Mouse (Mus musculus) spleen, postnatal 14 days (tissue): ENCODE measurements around the gene Uts2.

Experiments used
- DNase-seq, 2 experiments: peaks; one replicate each; pipeline ENCODE4 v3.0.0; 2021 to 2022; ENCODE audit warnings: low spot score in 2 of 2

The Uts2 gene

DNA sequence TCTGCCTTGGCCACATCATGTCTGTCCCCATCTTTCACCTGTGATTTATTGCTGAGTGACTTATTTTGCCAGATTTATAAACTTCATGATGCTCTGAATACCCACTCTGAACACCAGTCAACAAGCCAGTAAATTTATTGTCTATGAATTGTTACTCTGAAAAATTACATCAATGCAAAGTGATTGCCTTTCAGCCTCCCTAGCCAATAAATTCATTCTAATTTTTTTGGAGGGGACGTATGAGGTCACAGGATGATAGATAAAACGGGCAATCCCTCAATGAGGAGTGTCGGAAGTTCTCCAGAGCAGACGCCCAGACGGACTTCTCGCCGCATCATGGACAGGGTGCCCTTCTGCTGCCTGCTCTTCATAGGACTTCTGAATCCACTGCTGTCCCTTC lies at the start of gene Uts2:
TSS of gene Uts2 (plus strand) at position 301 of the 400 bp plus-strand sequence.
- no peak for DNase-seq

DNA sequence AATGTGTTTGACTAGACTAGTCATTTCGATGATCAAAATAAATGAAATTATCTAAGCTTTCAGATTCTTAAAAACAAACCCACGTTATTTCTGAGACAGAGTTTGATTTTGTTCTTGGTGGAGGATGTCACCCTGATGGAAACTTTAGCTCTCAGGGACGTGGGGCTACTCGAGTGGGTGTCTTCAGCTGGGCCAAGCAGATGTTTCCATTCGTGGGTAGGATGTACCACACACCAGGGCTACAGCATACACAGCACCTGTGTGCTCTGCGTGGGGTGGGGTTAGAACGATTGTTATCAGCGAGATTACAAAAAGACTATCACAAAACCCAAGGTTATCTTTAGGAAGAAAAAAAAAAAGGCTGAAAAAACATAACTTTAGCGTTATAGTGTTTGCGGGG lies 45.9 kb upstream of the Uts2 start:
- no peak for DNase-seq

DNA sequence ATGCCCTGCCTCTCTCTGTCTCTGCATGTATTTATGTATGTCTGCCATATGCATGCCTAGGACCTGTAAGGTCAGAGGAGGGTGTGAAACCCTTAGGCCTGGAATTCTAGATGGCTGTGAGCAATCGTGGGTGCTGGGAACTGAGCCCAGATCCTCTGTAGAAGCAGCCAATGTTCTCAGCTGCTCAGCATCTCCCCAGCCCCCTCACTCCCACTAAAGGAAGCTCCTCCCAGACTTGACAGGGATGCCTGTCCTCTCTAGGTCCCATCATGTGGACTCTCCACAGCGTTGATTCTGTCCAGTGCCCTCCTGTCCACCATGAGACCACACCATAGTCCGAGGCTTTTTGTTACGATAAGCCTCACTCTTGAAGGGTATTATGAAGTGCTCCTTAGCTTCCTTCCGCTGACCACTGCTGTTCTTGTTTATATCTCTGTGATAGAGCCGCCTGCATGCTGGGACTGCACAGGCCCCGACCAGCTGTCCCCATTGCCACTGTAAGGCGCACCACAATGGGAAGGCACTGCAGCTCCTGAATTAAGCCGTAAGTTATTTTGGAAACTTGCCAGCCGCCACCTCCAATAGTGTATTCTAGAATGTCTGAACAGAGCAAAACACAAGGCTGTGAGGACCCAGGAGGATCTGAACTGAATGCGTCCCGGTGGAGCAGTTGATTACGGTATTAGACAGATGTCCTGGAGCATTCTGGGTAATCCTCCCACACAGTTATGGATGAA lies 40.4 kb upstream of the Uts2 start:
- no peak for DNase-seq

DNA sequence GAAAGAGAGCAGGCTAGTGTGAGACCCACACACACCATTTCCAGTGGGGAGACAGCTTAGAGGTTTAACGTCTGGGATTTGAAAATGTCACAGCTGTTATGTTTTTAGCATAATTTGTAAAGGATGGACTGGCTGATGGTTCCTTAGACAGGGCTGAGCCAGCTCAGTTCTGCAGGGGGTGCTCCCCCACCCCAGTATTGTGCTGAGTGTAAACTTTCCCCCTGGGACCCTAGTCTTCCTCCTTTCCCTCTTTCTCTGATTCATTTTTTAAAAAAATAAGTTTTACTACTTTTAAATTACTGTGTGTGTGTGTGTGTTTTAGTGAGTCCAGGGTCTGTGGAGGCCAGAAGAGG lies 39.8 kb upstream of the Uts2 start:
- DNase-seq = no peak

GRCm38 (mm10) chr4:150958536-150958935 lies 38.4 kb upstream of the Uts2 start:
- DNase-seq = no peak

DNA sequence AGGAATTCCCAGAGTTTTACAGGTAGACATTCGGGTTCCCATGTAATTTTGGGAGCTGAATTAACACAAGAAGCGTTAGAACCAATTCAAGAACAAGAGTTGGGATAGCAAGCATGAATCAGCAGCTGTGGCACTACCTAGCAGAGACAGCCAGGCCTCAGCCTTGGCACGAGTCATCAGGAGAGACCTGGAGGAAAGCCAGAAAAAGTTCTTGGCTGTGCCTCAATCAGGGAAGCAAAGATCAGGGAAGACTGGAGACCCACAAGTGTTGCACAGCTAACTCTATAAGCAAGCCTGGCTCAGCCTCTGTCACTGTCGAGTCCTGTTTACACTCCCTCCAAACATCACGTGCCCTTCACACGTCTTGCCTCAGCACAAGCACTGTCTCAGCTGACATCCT lies 34.7 kb upstream of the Uts2 start:
- DNase-seq = no peak

DNA sequence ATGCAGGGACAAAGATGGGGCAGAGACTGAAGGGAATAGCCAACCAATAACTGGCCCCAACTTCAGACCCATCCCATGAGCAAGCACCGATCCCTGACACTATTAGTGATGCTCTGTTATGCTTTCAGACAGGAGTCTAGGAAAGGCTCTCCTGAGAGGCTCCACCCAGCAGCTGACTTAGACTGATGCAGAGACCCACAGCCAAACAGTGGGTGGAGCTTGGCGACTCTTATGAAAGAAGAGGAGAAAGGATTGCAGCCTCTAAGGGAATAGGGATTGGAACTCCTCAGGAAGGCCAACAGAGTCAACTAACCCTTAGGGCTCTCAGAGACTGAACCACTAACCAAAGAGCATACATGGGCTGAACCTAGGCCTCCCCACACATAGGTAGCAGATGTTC lies 33.2 kb upstream of the Uts2 start:
- no peak for DNase-seq

- DNase-seq = peak; percentile 68 to 76
Observed at GRCm38 (mm10) chr4:150964635-150965554, 32.0 kb upstream of the Uts2 start.

GRCm38 (mm10) chr4:150965555-150965951 lies 31.3 kb upstream of the Uts2 start:
- no peak for DNase-seq

DNA sequence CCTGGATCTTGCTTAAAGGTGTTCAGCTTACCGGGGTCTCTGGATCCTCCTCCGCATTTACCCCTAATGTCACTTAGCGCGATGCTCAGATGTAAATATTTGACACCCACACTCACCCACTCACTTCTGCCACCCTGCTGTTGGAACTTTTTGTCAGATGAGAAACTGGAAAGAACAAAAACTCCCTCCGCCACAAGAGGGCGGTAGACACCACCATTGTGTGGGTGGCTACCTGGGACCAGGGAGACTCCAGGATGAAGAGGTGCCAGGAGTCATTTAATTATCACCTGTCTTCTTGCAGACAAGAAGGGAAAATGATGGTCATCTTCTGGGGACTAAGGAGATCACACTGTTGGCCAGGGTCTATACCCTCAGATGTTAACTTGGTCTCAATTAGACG lies 30.3 kb upstream of the Uts2 start:
- peak in 1 of 2 experiments; percentile 29 for DNase-seq

- no peak for DNase-seq
Observed at GRCm38 (mm10) chr4:150968956-150969355, 27.9 kb upstream of the Uts2 start.

GRCm38 (mm10) chr4:150973264-150973663 lies 23.6 kb upstream of the Uts2 start:
- no peak for DNase-seq

- no peak for DNase-seq
Observed at GRCm38 (mm10) chr4:150975145-150975544, 21.8 kb upstream of the Uts2 start.

GRCm38 (mm10) chr4:150978156-150978910 lies 18.6 kb upstream of the Uts2 start:
- DNase-seq = no peak

DNA sequence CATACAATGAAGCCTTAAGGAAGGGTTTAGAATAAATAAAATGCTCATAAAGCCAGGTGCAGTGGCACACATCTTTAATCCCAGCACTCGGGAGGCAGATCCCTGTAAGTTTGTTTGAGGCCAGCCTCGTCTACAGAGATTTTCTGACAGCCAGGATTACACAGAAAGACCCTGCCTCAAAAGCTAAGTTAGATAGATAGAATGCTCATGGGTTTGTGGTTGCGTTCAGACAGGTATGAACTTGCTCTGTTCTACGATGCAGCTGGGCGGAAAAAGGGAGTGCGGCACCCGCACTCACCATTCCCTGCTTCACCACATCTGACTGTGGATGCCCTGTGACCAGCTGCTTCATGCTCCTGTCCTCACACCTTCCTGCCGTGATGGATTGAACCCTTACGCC lies 17.4 kb upstream of the Uts2 start:
- DNase-seq = no peak

DNA sequence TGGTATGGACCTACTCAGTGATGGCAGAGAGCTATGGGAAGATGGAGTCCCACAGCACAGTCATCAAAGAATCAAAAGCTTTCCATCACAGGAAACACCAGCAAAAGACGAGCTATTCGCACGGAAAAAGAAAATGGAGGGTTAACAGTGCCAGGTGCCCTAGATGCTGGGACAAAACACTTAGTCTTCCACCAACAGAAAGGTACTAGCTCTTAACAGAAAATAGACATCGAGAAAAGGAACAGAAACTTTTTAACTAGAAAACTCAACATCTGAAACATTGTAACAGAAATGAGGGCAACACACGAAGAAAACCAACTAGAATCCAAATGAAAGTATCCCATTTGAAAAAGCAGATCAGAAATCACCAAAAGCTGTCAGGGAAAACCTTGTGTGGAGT lies 16.7 kb upstream of the Uts2 start:
- DNase-seq = no peak

DNA sequence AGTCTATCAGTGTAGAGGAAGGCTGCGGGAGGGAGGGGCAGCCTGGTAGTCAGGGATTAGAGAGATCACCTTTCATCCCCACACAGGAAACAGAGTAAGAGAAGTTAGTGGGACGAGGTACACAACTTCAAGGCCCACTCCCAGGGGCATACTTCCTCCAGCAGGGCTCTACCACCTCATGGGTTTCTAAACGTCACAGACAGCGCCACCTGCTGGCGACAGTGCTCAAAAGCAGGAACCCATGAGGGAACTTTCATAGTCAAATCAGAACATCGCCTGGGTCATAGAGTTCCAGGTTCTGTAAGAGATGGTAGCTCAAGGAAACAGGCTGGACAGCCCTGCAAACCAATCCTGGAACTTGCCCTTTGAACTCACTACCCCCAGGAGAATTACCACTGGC lies 6.7 kb upstream of the Uts2 start:
- peak in 1 of 2 experiments; percentile 7 for DNase-seq

DNA sequence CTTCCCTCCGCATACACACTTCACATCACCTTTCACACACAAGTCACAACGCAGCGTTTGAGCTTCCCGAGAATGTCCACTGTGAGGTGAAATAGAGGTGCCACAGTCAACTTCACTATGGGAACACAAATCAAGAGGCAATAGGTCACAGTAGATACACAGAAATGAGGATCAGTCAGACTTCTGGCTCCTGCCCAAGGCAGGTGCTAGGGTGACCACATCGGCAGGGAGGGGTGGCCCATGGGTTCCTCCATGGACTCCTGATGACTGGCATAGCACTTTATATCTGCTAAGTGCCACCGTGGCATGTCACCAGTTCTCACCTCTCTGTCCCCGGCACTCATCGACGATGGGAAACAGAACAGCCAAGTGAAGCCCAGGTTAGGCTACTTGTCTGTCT lies 1.7 kb downstream of the Uts2 start:
- DNase-seq = no peak

- no peak for DNase-seq
Observed at GRCm38 (mm10) chr4:151001397-151001796, 4.5 kb downstream of the Uts2 start.

GRCm38 (mm10) chr4:151005656-151006318 lies 8.9 kb downstream of the Uts2 start:
- DNase-seq = no peak

GRCm38 (mm10) chr4:151006945-151007344 lies 10.0 kb downstream of the Uts2 start:
- DNase-seq = peak in 1 of 2 experiments; percentile 31

GRCm38 (mm10) chr4:151010316-151010715 lies 13.4 kb downstream of the Uts2 start:
- no peak for DNase-seq
